Comparison of ENCODE assay signal across 8 mouse cellular contexts in genomic region chr17:49400130-49400529, GRCm38 (mm10). TPM values are rescaled to one million over a fixed set of nuclear protein-coding genes. Genes with fewer than 3 reads are reported as not detected.
DNase-seq lines count a peak whose midpoint lies in the region; ATAC-seq and TF ChIP-seq lines count a peak whose summit lies in the region.

No protein-coding gene starts in this region.

- H3K27ac ChIP-seq in limb, embryonic 10.5 days = no peak overlapping the region
- no peak overlapping the region for H3K27ac ChIP-seq in midbrain, postnatal 0 days (ENCODE audit: low read depth, low read length)

- peak; percentile 46 for DNase-seq in A20 (ENCODE audit: low read depth, low spot score)
- DNase-seq in adrenal gland, adult 8-10 months = peak; percentile 35
- peak; percentile 83 for DNase-seq in embryo, embryonic 11 days
- peak; percentile 33 to 59 for DNase-seq in gastrocnemius, postnatal 4 days (ENCODE audit: low spot score in 2 of 2)
- DNase-seq in kidney, adult 9 months = peak; percentile 83
- peak; percentile 84 for DNase-seq in limb, embryonic 10.5 days (ENCODE audit: low spot score)
- peak; percentile 92 for DNase-seq in midbrain, postnatal 0 days (ENCODE audit: low spot score)
- peak; percentile 34 to 62 for DNase-seq in spleen, postnatal 14 days (ENCODE audit: low spot score in 2 of 2)

- peak; percentile 41; the same call in 1 of the 2 replicates for ATAC-seq in midbrain, postnatal 0 days (ENCODE audit: low FRiP score)

- H3K27me3 ChIP-seq in limb, embryonic 10.5 days (ENCODE audit: low read depth, poor library complexity, severe bottlenecking) = no peaks in the 10 kb centered on the region
- no peaks in the 10 kb centered on the region for H3K27me3 ChIP-seq in midbrain, postnatal 0 days (ENCODE audit: insufficient read depth, low read length)

- no peak overlapping the region for H3K4me3 ChIP-seq in limb, embryonic 10.5 days
- H3K4me3 ChIP-seq in midbrain, postnatal 0 days (ENCODE audit: low read depth, low read length) = no peak overlapping the region

- H3K9ac ChIP-seq in midbrain, postnatal 0 days (replicated peaks; ENCODE audit: low read length, poor library complexity, severe bottlenecking) = no peak overlapping the region

- TF ChIP-seq CTCF in midbrain, postnatal 0 days (IDR thresholded peaks at IDR 0.05) = peak; percentile 88

- H3K9me3 ChIP-seq in limb, embryonic 10.5 days (replicated peaks) = no peaks in the 10 kb centered on the region
- no peaks in the 10 kb centered on the region for H3K9me3 ChIP-seq in midbrain, postnatal 0 days (ENCODE audit: low read length)

- no peaks in the 10 kb centered on the region for H3K4me1 ChIP-seq in limb, embryonic 10.5 days
- no peaks in the 10 kb centered on the region for H3K4me1 ChIP-seq in midbrain, postnatal 0 days (ENCODE audit: insufficient read depth, low read length)

- WGBS in limb, embryonic 10.5 days = 4% methylated on average over 2 of the region's 2 CpGs
- WGBS in midbrain, postnatal 0 days = 0% methylated on average over 2 of the region's 2 CpGs

- no peaks in the 10 kb centered on the region for H3K36me3 ChIP-seq in limb, embryonic 10.5 days
- H3K36me3 ChIP-seq in midbrain, postnatal 0 days (ENCODE audit: insufficient read depth, low read length) = no peaks in the 10 kb centered on the region

- H3K4me2 ChIP-seq in midbrain, postnatal 0 days (ENCODE audit: low read depth, low read length, poor library complexity, severe bottlenecking) = no peak overlapping the region

RNA-seq across cellular contexts. Expression of gene Mocs1, which starts 28.0 kb away (rescaled TPM):
- 10 to 100 TPM; 50.7 to 57.1 (median 53.5) TPM for total RNA-seq in adrenal gland, adult 8-10 months (2022)
- 10 to 100 TPM; 20.3 to 20.8 TPM for total RNA-seq in gastrocnemius, postnatal 4 days (2021)
- polyA plus RNA-seq in limb, embryonic 10.5 days (2016; fragmentation: Nextera tagmentation; extraction: Ambion mirVana) = 9.1 and 9.2 TPM in 2 replicates
- total RNA-seq in midbrain, postnatal 0 days (2014; rRNA removed) = 8.6 and 10.7 TPM in 2 replicates
- 4.9 and 5.2 TPM in 2 replicates for polyA plus RNA-seq in midbrain, postnatal 0 days (2015; fragmentation: Nextera tagmentation; extraction: Ambion mirVana)

Comparison
In these comparisons a context has a peak if more than half of its experiments do, and no peak if none do; other contexts are left out.
1. DNase-seq: peak in every context shown above with its lines; median percentile 92 in midbrain, postnatal 0 days; 84 in limb, embryonic 10.5 days; 83 in embryo, embryonic 11 days; 83 in kidney, adult 9 months; 48 in spleen, postnatal 14 days; 46 in A20; 46 in gastrocnemius, postnatal 4 days; 35 in adrenal gland, adult 8-10 months.